Mouse (Mus musculus) neural tube, embryonic 12.5 days (tissue): ENCODE measurements around the gene Btbd11. TPM values are rescaled to one million over a fixed set of nuclear protein-coding genes. Genes with fewer than 3 reads are reported as not detected.

Experiments
- ATAC-seq: fragments of 200-750 bp; cut with Nextera tagmentation; 2 replicates; pipeline ENCODE4 v1.8.0; 2017; ENCODE audit warnings: low read depth, mild to moderate bottlenecking, moderate TSS enrichment, moderate library complexity; ENCODE audit not compliant: low FRiP score
- H3K27ac ChIP-seq: fragments of 300-500 bp; sonication (generic); 2 replicates; pipeline ENCODE4 v1.5.1; 2016
- H3K27me3 ChIP-seq: fragments of 300-500 bp; sonication (generic); replicated peaks from 2 replicates; pipeline ENCODE4 v1.6.1; 2016; ENCODE audit warnings: mild to moderate bottlenecking
- H3K36me3 ChIP-seq: fragments of 300-500 bp; sonication (generic); 2 replicates; pipeline ENCODE4 v1.6.1; 2016; ENCODE audit warnings: mild to moderate bottlenecking
- H3K4me1 ChIP-seq: fragments of 300-500 bp; sonication (generic); 2 replicates; pipeline ENCODE4 v1.6.1; 2016
- H3K4me2 ChIP-seq: fragments of 300-500 bp; sonication (generic); replicated peaks from 2 replicates; pipeline ENCODE4 v1.6.1; 2016; ENCODE audit warnings: mild to moderate bottlenecking
- H3K4me3 ChIP-seq: fragments of 300-500 bp; sonication (generic); 2 replicates; pipeline ENCODE4 v1.5.1; 2016
- H3K9ac ChIP-seq: fragments of 300-500 bp; sonication (generic); 2 replicates; pipeline ENCODE4 v1.6.1; 2016; ENCODE audit warnings: mild to moderate bottlenecking
- H3K9me3 ChIP-seq: fragments of 300-500 bp; sonication (generic); 2 replicates; pipeline ENCODE4 v1.6.1; 2016; ENCODE audit warnings: mild to moderate bottlenecking
- WGBS: fragments of 180-500 bp; shearing (Covaris S2); methylation state at CpG from one replicate; pipeline ENCODE4 v1.1.7; 2016; 5-methylcytosine and 5-hydroxymethylcytosine counted together
- polyA plus RNA-seq: library from polyadenylated mRNA; unstranded; fragments of >200 nt; fragmentation: Nextera tagmentation; extraction: Ambion mirVana; gene quantifications from 2 replicates; pipeline ENCODE4 v1.2.1, GENCODE M21; 2016

Btbd11 gene
- polyA plus RNA-seq, 1 experiment from 2014 or later = 10.8 TPM

GRCm38 (mm10) chr10:85625170-85625686 is 238.6 kb downstream of the Btbd11 start:
- no peaks in the 10 kb centered on the region for H3K36me3 ChIP-seq
- H3K4me1 ChIP-seq = no peaks in the 10 kb centered on the region
- no peak overlapping the region for H3K9ac ChIP-seq
- peak overlapping the region; percentile 69 for H3K4me2 ChIP-seq
- no peak overlapping the region for H3K27ac ChIP-seq
- H3K27me3 ChIP-seq = no peaks in the 10 kb centered on the region
- no peak overlapping the region for H3K4me3 ChIP-seq
- no peak for ATAC-seq
- 60% methylated on average over 4 of the region's 4 CpGs for WGBS
- no peaks in the 10 kb centered on the region for H3K9me3 ChIP-seq

DNA sequence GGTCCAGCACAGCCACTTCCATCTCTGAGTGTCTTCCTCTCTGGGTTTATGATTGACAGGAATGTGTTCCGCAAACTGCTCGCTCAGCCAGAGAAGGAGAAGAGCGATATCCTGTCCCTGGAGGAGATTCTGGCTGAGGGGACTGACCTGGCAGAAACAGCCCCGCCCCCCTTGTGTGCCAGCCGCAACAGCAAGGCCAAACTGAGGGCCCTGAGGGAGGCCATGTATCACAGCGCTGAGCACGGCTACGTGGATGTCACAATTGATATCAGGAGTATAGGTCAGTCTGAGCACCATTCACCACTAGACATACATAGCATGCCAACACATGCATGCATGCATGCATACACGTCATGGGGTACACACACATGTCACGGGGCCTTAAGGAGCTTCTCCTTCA is 245.4 kb downstream of the Btbd11 start:
- no peak overlapping the region for H3K27ac ChIP-seq
- H3K9me3 ChIP-seq = no peaks in the 10 kb centered on the region
- no peak overlapping the region for H3K9ac ChIP-seq
- no peaks in the 10 kb centered on the region for H3K4me1 ChIP-seq
- H3K4me2 ChIP-seq = no peak overlapping the region
- no peaks in the 10 kb centered on the region for H3K36me3 ChIP-seq
- ATAC-seq = no peak
- WGBS = 86% methylated on average over 10 of the region's 10 CpGs
- H3K27me3 ChIP-seq = no peaks in the 10 kb centered on the region
- H3K4me3 ChIP-seq = no peak overlapping the region

DNA sequence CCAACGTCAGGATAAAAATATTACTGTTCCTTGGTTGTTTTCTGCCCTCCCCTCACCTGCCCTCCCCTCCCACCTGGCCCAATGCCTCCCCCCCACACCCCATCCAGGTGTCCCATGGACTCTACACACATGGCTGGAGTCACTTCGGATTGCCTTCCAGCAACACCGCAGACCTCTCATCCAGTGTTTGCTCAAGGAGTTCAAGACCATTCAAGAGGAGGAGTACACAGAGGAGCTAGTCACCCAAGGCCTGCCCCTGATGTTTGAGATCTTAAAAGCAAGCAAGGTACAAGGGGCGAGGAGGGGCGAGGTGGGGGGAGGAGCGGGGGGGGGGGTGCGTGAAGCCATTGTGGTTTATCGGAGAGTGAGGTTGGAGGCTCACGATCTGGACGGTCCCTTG is 247.0 kb downstream of the Btbd11 start:
- Histone ChIP-seq H3K9ac (no peak overlapping the region), H3K4me3 (no peak overlapping the region), H3K9me3 (no peaks in the 10 kb centered on the region), H3K36me3 (no peaks in the 10 kb centered on the region), H3K27me3 (no peaks in the 10 kb centered on the region), H3K4me1 (no peaks in the 10 kb centered on the region), H3K4me2 (no peak overlapping the region), H3K27ac (no peak overlapping the region)
- no peak for ATAC-seq
- 88% methylated on average over 10 of the region's 10 CpGs for WGBS

- H3K4me2 ChIP-seq = no peak overlapping the region
- H3K36me3 ChIP-seq = no peaks in the 10 kb centered on the region
- no peak overlapping the region for H3K4me3 ChIP-seq
- no peaks in the 10 kb centered on the region for H3K27me3 ChIP-seq
- H3K9me3 ChIP-seq = no peaks in the 10 kb centered on the region
- H3K4me1 ChIP-seq = no peaks in the 10 kb centered on the region
- no peak overlapping the region for H3K27ac ChIP-seq
- 42% methylated on average over 7 of the region's 7 CpGs for WGBS
- no peak overlapping the region for H3K9ac ChIP-seq
- ATAC-seq = no peak
Measured at GRCm38 (mm10) chr10:85637580-85637979, 251.0 kb downstream of the Btbd11 start.

DNA sequence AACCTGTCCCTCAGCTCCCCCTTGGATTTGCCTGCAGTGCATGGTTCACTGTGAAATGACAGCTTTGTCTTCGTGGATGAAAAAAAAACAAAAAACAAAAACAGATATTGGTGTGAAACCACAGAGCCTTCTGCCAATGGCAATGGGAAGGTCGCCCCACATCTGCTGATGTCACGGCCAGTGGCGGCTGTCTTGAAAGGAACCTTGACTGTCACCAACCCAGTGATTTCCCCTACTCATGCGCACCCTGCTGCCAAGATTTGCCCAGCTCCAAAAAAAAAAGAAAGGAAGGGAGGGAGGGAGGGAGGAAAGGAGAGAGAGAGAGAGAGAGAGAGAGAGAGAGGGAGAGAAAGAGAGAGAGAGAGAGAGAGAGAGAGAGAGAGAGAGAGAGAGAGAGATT is 251.5 kb downstream of the Btbd11 start:
- no peak overlapping the region for H3K4me3 ChIP-seq
- H3K27me3 ChIP-seq = no peaks in the 10 kb centered on the region
- no peaks in the 10 kb centered on the region for H3K9me3 ChIP-seq
- H3K9ac ChIP-seq = no peak overlapping the region
- no peaks in the 10 kb centered on the region for H3K36me3 ChIP-seq
- WGBS = 72% methylated on average over 5 of the region's 5 CpGs
- no peak overlapping the region for H3K4me2 ChIP-seq
- H3K27ac ChIP-seq = no peak overlapping the region
- ATAC-seq = no peak
- no peaks in the 10 kb centered on the region for H3K4me1 ChIP-seq

DNA sequence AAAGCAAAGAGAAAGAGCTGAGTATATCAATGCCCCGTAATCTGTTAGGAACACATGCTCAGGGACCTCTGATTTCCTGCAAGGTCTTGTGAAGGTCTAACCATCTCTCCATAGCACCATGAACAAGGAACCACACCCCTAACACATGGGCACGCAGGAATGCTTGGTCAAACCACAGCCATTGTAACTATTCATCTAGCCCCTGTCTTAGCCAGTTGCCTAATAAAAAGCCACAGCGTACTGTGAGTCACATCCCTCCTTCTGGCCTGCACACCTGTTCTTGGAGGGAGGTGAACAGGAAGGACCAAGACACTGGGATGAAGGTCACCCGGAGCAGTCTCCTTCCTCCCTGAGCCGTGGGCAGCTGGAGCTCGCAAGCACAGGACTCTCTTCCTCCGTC is 253.0 kb downstream of the Btbd11 start:
- Histone ChIP-seq H3K9me3 (no peaks in the 10 kb centered on the region), H3K36me3 (no peaks in the 10 kb centered on the region), H3K27ac (no peak overlapping the region), H3K4me2 (no peak overlapping the region), H3K4me1 (no peaks in the 10 kb centered on the region), H3K4me3 (no peak overlapping the region), H3K9ac (no peak overlapping the region), H3K27me3 (no peaks in the 10 kb centered on the region)
- ATAC-seq = no peak
- 89% methylated on average over 7 of the region's 7 CpGs for WGBS

GRCm38 (mm10) chr10:85640408-85640807 is 253.8 kb downstream of the Btbd11 start:
- Histone ChIP-seq H3K36me3 (no peaks in the 10 kb centered on the region), H3K4me2 (no peak overlapping the region), H3K27ac (no peak overlapping the region), H3K9me3 (no peaks in the 10 kb centered on the region), H3K4me3 (no peak overlapping the region), H3K9ac (no peak overlapping the region), H3K27me3 (no peaks in the 10 kb centered on the region), H3K4me1 (no peaks in the 10 kb centered on the region)
- WGBS = 83% methylated on average over 8 of the region's 8 CpGs
- ATAC-seq = no peak

DNA sequence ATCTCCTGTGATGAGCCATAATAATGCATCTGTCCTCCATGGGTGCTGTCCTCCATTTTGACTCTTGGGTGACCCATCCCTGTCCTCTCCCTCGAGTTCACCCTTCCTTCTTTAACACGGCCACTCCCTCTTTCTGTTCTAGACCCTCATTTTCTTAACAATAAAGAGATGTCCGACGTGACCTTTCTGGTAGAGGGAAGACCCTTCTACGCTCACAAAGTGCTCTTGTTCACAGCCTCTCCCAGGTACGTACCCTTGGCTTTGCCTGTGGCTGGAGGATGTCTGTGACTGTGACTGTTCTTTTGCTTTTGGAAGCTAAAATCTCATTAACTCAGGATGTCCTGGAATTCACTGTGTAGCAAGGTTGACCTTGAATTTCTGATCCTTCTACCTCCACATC is 258.7 kb downstream of the Btbd11 start:
- no peak overlapping the region for H3K9ac ChIP-seq
- no peak overlapping the region for H3K4me2 ChIP-seq
- H3K9me3 ChIP-seq = no peaks in the 10 kb centered on the region
- 78% methylated on average over 6 of the region's 6 CpGs for WGBS
- no peak overlapping the region for H3K4me3 ChIP-seq
- no peaks in the 10 kb centered on the region for H3K4me1 ChIP-seq
- H3K27ac ChIP-seq = no peak overlapping the region
- no peaks in the 10 kb centered on the region for H3K27me3 ChIP-seq
- no peaks in the 10 kb centered on the region for H3K36me3 ChIP-seq
- no peak for ATAC-seq

DNA sequence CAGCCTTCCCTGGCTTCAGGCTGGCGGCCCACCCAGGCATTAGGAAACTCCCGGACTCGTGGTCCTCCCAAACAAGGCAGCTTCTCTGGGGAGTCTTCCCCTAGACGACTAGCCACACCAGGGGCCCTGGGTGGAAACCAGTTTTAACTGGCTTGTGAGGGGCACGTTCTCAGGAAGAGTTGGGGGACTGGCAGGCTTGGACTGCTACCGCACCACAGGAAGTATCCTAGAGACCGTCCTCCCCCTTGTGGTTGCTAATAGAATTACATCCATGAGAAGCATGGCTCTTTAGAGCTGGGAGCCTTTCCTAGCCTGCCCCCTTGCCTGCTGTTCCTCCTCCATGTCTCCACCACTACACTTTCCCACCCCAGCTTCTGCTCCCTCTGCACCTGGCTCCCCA is 265.1 kb downstream of the Btbd11 start:
- H3K9ac ChIP-seq = no peak overlapping the region
- H3K4me2 ChIP-seq = no peak overlapping the region
- 34% methylated on average over 7 of the region's 7 CpGs for WGBS
- no peaks in the 10 kb centered on the region for H3K9me3 ChIP-seq
- no peaks in the 10 kb centered on the region for H3K36me3 ChIP-seq
- no peaks in the 10 kb centered on the region for H3K27me3 ChIP-seq
- H3K27ac ChIP-seq = no peak overlapping the region
- H3K4me3 ChIP-seq = no peak overlapping the region
- H3K4me1 ChIP-seq = no peaks in the 10 kb centered on the region
- peak; percentile 76; the same call in 1 of the 2 replicates for ATAC-seq

- Histone ChIP-seq H3K4me1 (no peaks in the 10 kb centered on the region), H3K27me3 (no peaks in the 10 kb centered on the region), H3K36me3 (no peaks in the 10 kb centered on the region), H3K4me3 (no peak overlapping the region), H3K27ac (no peak overlapping the region), H3K4me2 (no peak overlapping the region), H3K9me3 (no peaks in the 10 kb centered on the region), H3K9ac (no peak overlapping the region)
- WGBS = 71% methylated on average over 4 of the region's 4 CpGs
- 0 out of 2 replicates have a peak, but pooled peaks have one; percentile 26 for ATAC-seq
Measured at GRCm38 (mm10) chr10:85655881-85656280, 269.3 kb downstream of the Btbd11 start.

GRCm38 (mm10) chr10:85657886-85658285 is 271.3 kb downstream of the Btbd11 start:
- H3K4me2 ChIP-seq = no peak overlapping the region
- H3K27ac ChIP-seq = no peak overlapping the region
- H3K9ac ChIP-seq = no peak overlapping the region
- no peaks in the 10 kb centered on the region for H3K36me3 ChIP-seq
- H3K4me1 ChIP-seq = no peaks in the 10 kb centered on the region
- H3K27me3 ChIP-seq = no peaks in the 10 kb centered on the region
- H3K9me3 ChIP-seq = no peaks in the 10 kb centered on the region
- ATAC-seq = no peak
- 92% methylated on average over 10 of the region's 10 CpGs for WGBS
- no peak overlapping the region for H3K4me3 ChIP-seq

GRCm38 (mm10) chr10:85673512-85673921 is 286.9 kb downstream of the Btbd11 start:
- H3K27ac ChIP-seq = no peak overlapping the region
- no peak for ATAC-seq
- peaks cover 10% of the 10 kb centered on the region for H3K9me3 ChIP-seq
- WGBS = 90% methylated on average over 8 of the region's 8 CpGs
- no peak overlapping the region for H3K9ac ChIP-seq
- no peaks in the 10 kb centered on the region for H3K4me1 ChIP-seq
- H3K27me3 ChIP-seq = no peaks in the 10 kb centered on the region
- H3K4me2 ChIP-seq = no peak overlapping the region
- no peak overlapping the region for H3K4me3 ChIP-seq
- H3K36me3 ChIP-seq = no peaks in the 10 kb centered on the region

DNA sequence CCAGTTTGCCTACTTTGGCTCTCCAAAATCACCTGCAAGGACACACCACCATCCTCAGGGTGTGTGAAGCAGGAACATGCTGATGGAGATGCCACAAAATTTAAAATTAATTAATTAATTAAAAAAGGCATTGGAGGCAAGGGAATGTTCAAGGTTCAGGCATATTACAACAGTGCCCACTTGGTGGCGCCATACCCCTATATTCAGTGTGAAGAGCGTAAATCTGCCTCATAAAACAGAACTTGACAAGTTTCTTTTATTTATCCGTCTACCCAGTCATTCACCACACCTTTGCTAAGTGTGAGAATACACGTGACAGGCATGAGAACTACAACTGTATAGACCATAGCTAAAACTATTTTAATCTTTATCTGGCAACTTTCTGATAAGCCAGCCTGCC is 292.0 kb downstream of the Btbd11 start:
- ATAC-seq = no peak
- Histone ChIP-seq H3K27ac (no peak overlapping the region), H3K9ac (no peak overlapping the region), H3K27me3 (no peaks in the 10 kb centered on the region), H3K9me3 (no peaks in the 10 kb centered on the region), H3K4me1 (no peaks in the 10 kb centered on the region), H3K4me2 (no peak overlapping the region), H3K36me3 (no peaks in the 10 kb centered on the region), H3K4me3 (no peak overlapping the region)
- WGBS = 33% methylated on average over 4 of the region's 4 CpGs
